In genomic region chr14:16302688-16303087, GRCm38 (mm10) we compare ENCODE assay signal across 13 mouse cellular contexts.
"Had no signal": no experiment of that assay in that cellular context is flagged by ENCODE, and none has a peak within 500 bp of the region (broad histone marks: within the 10 kb centered on the region; RNA-seq: fewer than 3 reads in every experiment).

No protein-coding gene starts in this region.

- H3K9me3 ChIP-seq: kidney, embryonic 15.5 days; midbrain, embryonic 12.5 days; neural tube, embryonic 13.5 days; stomach, embryonic 15.5 days had no signal

- H3K4me3 ChIP-seq: kidney, embryonic 15.5 days; midbrain, embryonic 12.5 days; neural tube, embryonic 13.5 days; stomach, embryonic 15.5 days had no signal

- H3K36me3 ChIP-seq: midbrain, embryonic 12.5 days; stomach, embryonic 15.5 days had no signal

- H3K27ac ChIP-seq: kidney, embryonic 15.5 days; liver, embryonic 14.5 days; midbrain, embryonic 12.5 days; neural tube, embryonic 13.5 days; stomach, embryonic 15.5 days had no signal

- H3K27me3 ChIP-seq: kidney, embryonic 15.5 days; midbrain, embryonic 12.5 days; neural tube, embryonic 13.5 days; stomach, embryonic 15.5 days had no signal

- H3K4me1 ChIP-seq: kidney, embryonic 15.5 days; midbrain, embryonic 12.5 days; neural tube, embryonic 13.5 days; stomach, embryonic 15.5 days had no signal

- ATAC-seq: intestine, embryonic 16.5 days; midbrain, embryonic 16.5 days had no signal

- H3K9ac ChIP-seq: kidney, embryonic 15.5 days; liver, embryonic 14.5 days; midbrain, embryonic 12.5 days; neural tube, embryonic 13.5 days; stomach, embryonic 15.5 days had no signal

- DNase-seq: kidney, adult 2 months; kidney, postnatal 14 days; lung, adult 18-20 months; lung, postnatal 4 days; right cerebral cortex, postnatal 25 days; thymus, postnatal 36 days had no signal

- H3K4me2 ChIP-seq: kidney, embryonic 15.5 days; midbrain, embryonic 12.5 days; neural tube, embryonic 13.5 days; stomach, embryonic 15.5 days had no signal
